Mouse (Mus musculus): ENCODE results near the gene Sel1l3. TPM values are rescaled to one million over a fixed set of nuclear protein-coding genes. Genes with fewer than 3 reads are reported as not detected.
A peak's percentile ranks its signal among the peaks of the same experiment; 100 is the strongest.

The Sel1l3 gene
- total RNA-seq, 2 experiments from 2014 or later: 66.6 to 70.5 TPM

DNA sequence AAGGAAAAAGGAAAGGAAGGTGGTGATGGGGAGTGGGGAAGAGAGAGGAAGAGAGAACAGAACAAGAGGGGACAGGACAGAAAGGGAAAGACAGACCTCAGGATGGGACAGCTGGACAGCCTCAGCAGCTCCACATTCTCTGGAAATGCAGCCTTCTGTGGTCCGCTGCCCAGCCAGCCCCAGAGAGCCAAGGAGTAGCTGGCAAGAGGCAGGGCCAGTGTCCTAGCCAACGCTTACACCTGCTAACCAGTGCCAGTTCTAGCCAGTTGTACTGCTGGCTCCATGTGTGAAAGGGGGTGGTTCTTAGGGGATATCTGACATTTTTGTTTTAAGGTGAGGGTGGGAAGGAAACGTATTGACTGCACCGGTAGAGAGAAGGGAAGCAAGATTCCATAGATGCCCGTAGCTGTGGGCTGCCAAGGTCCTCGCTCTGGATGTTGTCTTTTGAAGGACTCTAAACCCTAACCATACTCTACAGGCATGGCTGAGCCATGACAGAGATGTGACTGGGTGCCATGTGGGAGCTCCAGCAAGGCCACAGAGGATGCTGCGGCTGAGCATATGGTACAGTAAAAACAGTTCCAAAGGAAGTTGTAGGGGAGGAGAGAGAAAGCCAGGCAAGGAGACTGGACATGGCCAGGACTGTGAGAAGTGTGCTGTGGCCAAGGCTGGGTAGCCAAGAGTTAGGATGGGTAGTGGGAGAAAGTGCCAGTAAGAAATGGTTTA, 64.6 kb downstream of the Sel1l3 start:
- intact Hi-C loops (cut with DNase I): no loop called here
- no peak for DNase-seq (ENCODE audit: extremely low spot score in 1 of 2, low spot score in 2 of 2)
- peak overlapping the region; percentile 59; the same call in 1 of the 2 replicates for H3K27ac ChIP-seq
- TF ChIP-seq CTCF (IDR thresholded peaks at IDR 0.05): no peak
- H3K4me3 ChIP-seq: no peak overlapping the region

DNA sequence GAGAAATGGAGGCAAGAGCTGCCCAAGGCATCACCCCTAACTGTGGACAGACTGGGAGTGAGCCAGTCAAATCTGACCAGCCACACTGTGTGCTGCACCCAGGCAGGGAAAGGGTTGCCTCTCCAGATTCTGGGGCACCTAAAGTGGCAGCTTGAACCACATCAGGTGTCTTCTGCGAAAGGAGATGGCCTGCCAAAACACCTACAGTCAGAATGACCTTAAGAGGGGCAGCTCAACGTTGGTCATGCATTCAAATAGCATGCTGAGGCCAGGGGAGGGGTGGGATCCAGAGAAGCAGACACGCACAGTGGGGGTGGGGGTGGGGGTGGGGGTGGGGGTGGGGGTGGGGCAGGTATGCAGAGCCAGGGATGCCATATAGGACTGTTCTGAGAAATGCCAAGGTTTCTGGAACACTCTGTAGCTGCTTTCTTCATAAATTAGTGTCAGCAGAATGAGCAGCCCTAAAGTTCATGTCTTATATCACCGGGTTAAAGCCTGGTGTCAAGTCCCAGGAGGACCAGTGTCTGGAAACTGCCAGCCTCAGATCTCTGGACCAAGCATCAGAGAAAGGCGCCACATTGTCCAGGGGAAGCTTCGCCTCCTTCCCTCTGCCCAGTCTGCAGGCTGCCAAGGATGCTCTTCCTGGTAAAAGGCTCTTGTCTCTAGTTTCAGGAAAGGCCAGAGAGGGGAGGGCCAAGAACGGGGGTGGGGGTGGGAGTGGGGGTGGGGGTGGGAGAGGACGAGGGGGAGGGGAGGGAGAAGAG, 65.4 kb downstream of the Sel1l3 start:
- no peak for DNase-seq (ENCODE audit: extremely low spot score in 1 of 2, low spot score in 2 of 2)
- intact Hi-C loops (cut with DNase I): no loop called here
- H3K4me3 ChIP-seq: no peak overlapping the region
- no peak for TF ChIP-seq CTCF (IDR thresholded peaks at IDR 0.05)
- H3K27ac ChIP-seq: peak overlapping the region; percentile 60

GRCm38 (mm10) chr5:53147418-53147817, 66.3 kb downstream of the Sel1l3 start:
- intact Hi-C loops (cut with DNase I): no loop called here
- H3K27ac ChIP-seq: peak overlapping the region; percentile 60
- DNase-seq (ENCODE audit: extremely low spot score in 1 of 2, low spot score in 2 of 2): no peak
- no peak for TF ChIP-seq CTCF (IDR thresholded peaks at IDR 0.05)
- H3K4me3 ChIP-seq: no peak overlapping the region

- intact Hi-C loops (cut with DNase I): no loop called here
- peak overlapping the region; percentile 60 for H3K27ac ChIP-seq
- no peak for DNase-seq (ENCODE audit: extremely low spot score in 1 of 2, low spot score in 2 of 2)
- no peak overlapping the region for H3K4me3 ChIP-seq
- TF ChIP-seq CTCF (IDR thresholded peaks at IDR 0.05): no peak
Observed at GRCm38 (mm10) chr5:53146684-53147061, 67.1 kb downstream of the Sel1l3 start.

GRCm38 (mm10) chr5:53146049-53146683, 67.6 kb downstream of the Sel1l3 start:
- Histone ChIP-seq H3K27ac (peak overlapping the region; percentile 28; the same call in 1 of the 2 replicates), H3K4me3 (no peak overlapping the region)
- intact Hi-C loops (cut with DNase I): no loop called here
- no peak for TF ChIP-seq CTCF (IDR thresholded peaks at IDR 0.05)
- no peak for DNase-seq (ENCODE audit: extremely low spot score in 1 of 2, low spot score in 2 of 2)

DNA sequence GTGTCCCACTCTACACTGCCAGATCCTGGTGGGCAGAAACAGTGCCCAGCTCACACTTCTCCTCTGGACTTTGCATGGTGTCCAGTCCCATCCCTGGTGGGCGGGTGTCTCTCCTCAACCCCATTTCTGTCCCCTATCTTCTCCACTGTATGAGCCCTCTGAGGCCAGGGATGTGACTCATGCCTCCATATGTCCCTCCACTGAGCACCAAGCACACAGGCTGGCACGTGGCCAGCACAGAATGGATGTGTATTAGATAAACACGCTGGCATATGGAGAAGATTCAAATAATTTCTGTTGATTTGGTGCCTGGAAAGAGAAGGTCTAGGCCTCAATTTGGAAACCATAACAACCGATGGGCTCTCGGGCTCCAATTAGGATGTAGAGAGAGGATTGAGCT, 71.1 kb downstream of the Sel1l3 start:
- no peak for TF ChIP-seq CTCF (IDR thresholded peaks at IDR 0.05)
- Histone ChIP-seq H3K4me3 (no peak overlapping the region), H3K27ac (peak overlapping the region; percentile 62; the same call in 1 of the 2 replicates)
- DNase-seq (ENCODE audit: extremely low spot score in 1 of 2, low spot score in 2 of 2): peak in 1 of 2 experiments; percentile 60
- intact Hi-C loops (cut with DNase I): no loop called here

DNA sequence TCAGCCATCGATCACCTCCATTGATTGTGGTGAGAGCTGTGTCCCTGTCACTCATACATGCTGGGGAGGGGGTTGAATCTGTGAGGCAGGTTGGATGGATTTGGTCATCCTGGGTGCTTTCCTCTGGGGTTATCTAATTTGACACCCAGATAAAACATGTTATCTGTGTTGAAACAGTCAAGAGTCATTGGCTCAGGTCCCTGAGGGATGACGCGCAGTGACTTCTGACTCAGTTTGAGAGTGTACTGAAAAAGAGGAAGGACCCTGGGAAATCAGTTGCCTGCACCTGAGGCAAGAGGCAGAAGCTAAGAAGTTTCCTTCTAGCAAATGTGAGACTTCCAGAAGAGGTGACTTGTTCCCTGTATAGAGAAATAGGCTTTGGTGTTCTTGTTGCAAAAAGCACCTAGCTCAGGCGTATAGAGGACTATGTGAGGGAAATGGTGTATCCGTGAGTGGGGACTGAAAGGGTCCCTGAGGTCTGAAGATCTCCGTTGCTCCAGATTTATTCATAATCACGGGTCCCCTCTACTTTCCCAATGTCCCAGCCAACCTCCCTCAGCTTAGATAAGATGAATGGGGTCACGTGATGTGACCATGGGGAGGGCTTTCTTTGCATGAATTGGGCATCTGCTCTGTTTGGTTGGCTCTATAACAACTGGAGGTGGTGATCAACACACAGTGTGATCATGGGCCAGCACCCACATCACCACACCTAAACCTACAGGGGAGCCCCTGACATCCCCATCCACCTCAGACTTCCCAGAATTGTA, 73.4 kb downstream of the Sel1l3 start:
- H3K27ac ChIP-seq: peak overlapping the region; percentile 51

GRCm38 (mm10) chr5:53139566-53139965, 74.2 kb downstream of the Sel1l3 start:
- intact Hi-C loops (cut with DNase I): no loop called here
- no peak for DNase-seq (ENCODE audit: extremely low spot score in 1 of 2, low spot score in 2 of 2)

More for the DNA sequence above, 73.4 kb downstream of the Sel1l3 start:
- DNase-seq (ENCODE audit: extremely low spot score in 1 of 2, low spot score in 2 of 2): no peak
- intact Hi-C loops (cut with DNase I): no loop called here
- no peak for TF ChIP-seq CTCF (IDR thresholded peaks at IDR 0.05)
- no peak overlapping the region for H3K4me3 ChIP-seq

DNA sequence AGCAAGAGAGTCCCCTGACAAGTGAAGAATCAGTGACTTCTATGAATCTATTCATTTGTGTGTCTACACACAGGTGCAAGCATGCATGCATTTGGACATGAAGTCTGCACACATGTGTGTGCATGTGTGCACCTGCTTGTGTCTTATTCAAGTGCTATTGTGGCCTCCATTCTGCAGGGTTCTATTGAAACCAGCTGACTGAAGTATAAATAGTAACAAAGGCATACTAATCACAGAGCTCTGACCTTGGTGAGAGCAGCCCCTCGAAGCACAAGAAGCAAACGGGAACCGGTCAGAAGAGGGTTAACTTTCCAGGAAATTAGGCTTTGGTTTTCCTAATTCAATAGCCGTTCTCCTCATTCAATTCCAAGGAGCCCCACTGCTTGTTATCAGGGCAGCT, 74.6 kb downstream of the Sel1l3 start:
- no peak for TF ChIP-seq CTCF (IDR thresholded peaks at IDR 0.05)
- intact Hi-C loops (cut with DNase I): no loop called here
- Histone ChIP-seq H3K27ac (peak overlapping the region; percentile 51; the same call in 1 of the 2 replicates), H3K4me3 (no peak overlapping the region)
- DNase-seq (ENCODE audit: extremely low spot score in 1 of 2, low spot score in 2 of 2): no peak

More at GRCm38 (mm10) chr5:53139566-53139965, 74.2 kb downstream of the Sel1l3 start:
- TF ChIP-seq CTCF (IDR thresholded peaks at IDR 0.05): no peak
- no peak overlapping the region for H3K4me3 ChIP-seq
- peak overlapping the region; percentile 51 for H3K27ac ChIP-seq

DNA sequence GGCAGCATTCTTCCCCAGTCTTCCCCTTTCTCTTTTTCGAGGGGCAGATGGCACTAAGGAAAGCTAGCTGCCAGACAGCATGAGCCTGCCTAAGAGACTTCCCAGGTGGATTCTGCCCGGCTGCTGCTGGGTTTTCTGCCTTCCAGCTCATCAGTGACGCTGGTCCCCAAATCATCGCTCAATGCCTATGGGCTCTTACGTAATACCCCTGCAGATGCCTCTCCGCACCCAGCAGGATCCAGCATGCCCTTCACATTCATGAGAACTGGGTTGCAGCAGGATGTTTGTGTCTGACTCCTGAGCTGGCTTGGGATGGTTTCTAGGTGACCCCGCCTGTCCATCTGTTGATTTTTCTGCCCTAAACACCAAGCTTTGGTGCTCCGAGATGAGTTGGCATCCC, 75.7 kb downstream of the Sel1l3 start:
- no peak overlapping the region for H3K4me3 ChIP-seq
- no peak for TF ChIP-seq CTCF (IDR thresholded peaks at IDR 0.05)
- intact Hi-C loops (cut with DNase I): no loop called here
- H3K27ac ChIP-seq: peak overlapping the region; percentile 64
- no peak for DNase-seq (ENCODE audit: extremely low spot score in 1 of 2, low spot score in 2 of 2)

- TF ChIP-seq CTCF (IDR thresholded peaks at IDR 0.05): no peak
Observed at GRCm38 (mm10) chr5:53135984-53136383, 77.7 kb downstream of the Sel1l3 start.

More at GRCm38 (mm10) chr5:53135984-53136383, 77.7 kb downstream of the Sel1l3 start:
- intact Hi-C loops (cut with DNase I): no loop called here
- H3K4me3 ChIP-seq: no peak overlapping the region
- no peak for DNase-seq (ENCODE audit: extremely low spot score in 1 of 2, low spot score in 2 of 2)
- no peak overlapping the region for H3K27ac ChIP-seq

Measured in left cerebral cortex, adult 2 months (tissue).